Mouse (Mus musculus) cerebellum, postnatal 25 days (tissue): ENCODE measurements around the gene Plin5.
"Not testable (repeated sequence)": the region's sequence is repeated elsewhere in the genome, so short reads cannot be mapped to it uniquely, and the experiment has no call there.

Source experiments
- DNase-seq, 2 experiments: peaks; one replicate each; pipeline ENCODE4 v3.0.0; 2021; ENCODE audit warnings: mixed read lengths in 2 of 2

Gene Plin5

GRCm38 (mm10) chr17:56066451-56066850 is 50.9 kb downstream of the Plin5 start:
- no peak for DNase-seq

- DNase-seq = not testable (repeated sequence)
These were observed 51.7 kb downstream of the Plin5 start for GRCm38 (mm10) chr17:56065715-56066114.

DNA sequence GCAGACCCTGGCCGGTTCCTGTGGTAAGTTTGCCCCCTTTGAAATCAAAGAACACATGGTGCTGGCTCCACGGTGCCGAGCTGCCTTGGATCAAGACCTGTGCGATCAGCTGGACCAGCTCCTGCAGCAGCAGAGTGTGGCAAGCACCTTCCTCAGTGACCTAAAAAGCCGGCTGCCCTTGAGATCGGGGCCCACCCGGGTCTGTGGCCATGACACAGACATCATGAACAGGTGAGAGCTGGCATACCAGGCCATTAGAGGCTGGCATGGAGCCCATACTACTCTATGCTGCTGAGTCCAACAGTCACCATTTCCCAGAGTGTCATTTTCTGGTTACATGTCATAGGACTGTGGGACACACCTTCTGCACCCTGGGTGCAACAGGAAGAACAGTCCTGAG is 55.3 kb downstream of the Plin5 start:
- no peak for DNase-seq
